Mouse (Mus musculus) cerebral cortex, adult 2 months (tissue): ENCODE results near the gene Radil.

ENCODE experiments used
- WGBS: fragments of 180-500 bp; shearing (Covaris S2); methylation state at CpG from one replicate; pipeline ENCODE4 v1.1.7; 2018; 5-methylcytosine and 5-hydroxymethylcytosine counted together

Radil gene

GRCm38 (mm10) chr5:142486654-142487053, 64.2 kb downstream of the Radil start:
- 77% methylated on average over 9 of the region's 9 CpGs for WGBS

GRCm38 (mm10) chr5:142483581-142483980, 67.3 kb downstream of the Radil start:
- WGBS, result 90% methylated on average over 5 of the region's 5 CpGs

GRCm38 (mm10) chr5:142482512-142482911, 68.4 kb downstream of the Radil start:
- WGBS, result 57% methylated on average over 2 of the region's 2 CpGs

- 28% methylated on average over 17 of the region's 17 CpGs for WGBS
These were observed 72.0 kb downstream of the Radil start for GRCm38 (mm10) chr5:142478829-142479435.

- 73% methylated on average over 5 of the region's 5 CpGs for WGBS
These were observed 72.9 kb downstream of the Radil start for GRCm38 (mm10) chr5:142477866-142478615.

- 63% methylated on average over 12 of the region's 12 CpGs for WGBS
These were observed 73.6 kb downstream of the Radil start for GRCm38 (mm10) chr5:142477346-142477745.

GRCm38 (mm10) chr5:142475669-142476068, 75.2 kb downstream of the Radil start:
- WGBS, result 59% methylated on average over 7 of the region's 7 CpGs

GRCm38 (mm10) chr5:142473696-142474095, 77.2 kb downstream of the Radil start:
- WGBS, result 32% methylated on average over 10 of the region's 10 CpGs

- 91% methylated on average over 11 of the region's 11 CpGs for WGBS
These were observed 81.1 kb downstream of the Radil start for GRCm38 (mm10) chr5:142469796-142470195.

GRCm38 (mm10) chr5:142468375-142468774, 82.5 kb downstream of the Radil start:
- WGBS, result 96% methylated on average over 13 of the region's 13 CpGs

- WGBS, result 1% methylated on average over 60 of the region's 60 CpGs
These were observed 87.1 kb downstream of the Radil start, which contains the start of gene Ap5z1 for GRCm38 (mm10) chr5:142463461-142464454. TSS of gene Ap5z1 (plus strand) at chr5:142463944.

- WGBS, result 72% methylated on average over 6 of the region's 6 CpGs
These were observed 87.9 kb downstream of the Radil start for GRCm38 (mm10) chr5:142463011-142463410.

GRCm38 (mm10) chr5:142462641-142462948, 88.3 kb downstream of the Radil start:
- WGBS, result 93% methylated on average over 2 of the region's 2 CpGs

- WGBS, result 96% methylated on average over 7 of the region's 7 CpGs
These were observed 88.8 kb downstream of the Radil start for GRCm38 (mm10) chr5:142461942-142462640.

GRCm38 (mm10) chr5:142459834-142460233, 91.1 kb downstream of the Radil start:
- 61% methylated on average over 5 of the region's 5 CpGs for WGBS

GRCm38 (mm10) chr5:142458791-142459557, 91.9 kb downstream of the Radil start:
- WGBS, result 81% methylated on average over 17 of the region's 17 CpGs

GRCm38 (mm10) chr5:142457345-142457744, 93.6 kb downstream of the Radil start:
- 33% methylated on average over 10 of the region's 10 CpGs for WGBS

- 70% methylated on average over 15 of the region's 15 CpGs for WGBS
These were observed 94.6 kb downstream of the Radil start for GRCm38 (mm10) chr5:142456318-142456717.

- WGBS, result 93% methylated on average over 13 of the region's 13 CpGs
These were observed 97.2 kb downstream of the Radil start for GRCm38 (mm10) chr5:142453742-142454141.

GRCm38 (mm10) chr5:142451759-142452158, 99.1 kb downstream of the Radil start:
- no CpG with 5 or more reads among the region's 1 CpGs for WGBS

GRCm38 (mm10) chr5:142450846-142451245, 100.1 kb downstream of the Radil start:
- WGBS, result 94% methylated on average over 9 of the region's 9 CpGs
